Mouse (Mus musculus) thymus, postnatal 4 days (tissue): Measurements from ENCODE around the gene Ankrd55.
A peak's percentile ranks its signal among the peaks of the same experiment; 100 is the strongest.

ENCODE experiments used
- DNase-seq: peaks from one replicate; pipeline ENCODE4 v3.0.0; 2021

Gene Ankrd55

DNA sequence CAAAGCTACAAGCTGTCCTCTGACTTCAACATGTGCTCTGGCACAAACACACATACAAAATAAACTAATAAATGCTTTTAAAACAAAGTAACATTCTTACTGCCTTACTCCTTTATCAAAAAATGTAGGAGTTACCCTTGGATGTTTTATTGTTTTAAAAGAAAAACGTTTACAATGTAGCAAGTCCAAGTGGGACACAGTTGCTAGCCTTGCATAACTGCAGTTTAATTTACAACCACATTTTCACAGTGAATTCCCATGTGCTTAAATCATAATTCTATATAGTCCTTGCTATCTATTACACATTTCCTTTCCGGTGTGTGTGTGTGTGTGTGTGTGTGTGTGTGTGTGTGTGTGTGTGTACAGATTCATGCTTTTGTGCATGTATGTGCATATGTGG lies 57.3 kb downstream of the Ankrd55 start:
- no peak for DNase-seq

DNA sequence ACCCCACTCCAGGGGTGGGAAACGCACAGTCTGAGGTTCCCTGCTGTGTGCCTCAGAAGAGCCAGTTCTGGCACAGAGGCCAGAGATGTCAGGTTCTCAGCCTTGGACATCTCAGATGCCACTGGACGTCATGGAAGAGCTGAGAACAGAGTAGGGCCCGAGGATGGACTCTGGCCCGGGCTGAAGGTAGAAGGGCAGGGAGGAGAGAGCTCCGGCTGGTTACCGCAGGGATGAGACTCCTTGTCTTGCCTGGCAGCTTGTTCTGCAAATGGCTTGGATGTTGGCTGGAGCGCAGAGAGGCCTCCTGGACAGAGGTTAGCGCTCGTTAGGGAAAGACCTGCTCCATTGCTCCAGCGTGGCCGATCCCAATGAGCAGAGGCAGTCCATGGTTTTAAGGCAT lies 57.8 kb downstream of the Ankrd55 start:
- no peak for DNase-seq

DNA sequence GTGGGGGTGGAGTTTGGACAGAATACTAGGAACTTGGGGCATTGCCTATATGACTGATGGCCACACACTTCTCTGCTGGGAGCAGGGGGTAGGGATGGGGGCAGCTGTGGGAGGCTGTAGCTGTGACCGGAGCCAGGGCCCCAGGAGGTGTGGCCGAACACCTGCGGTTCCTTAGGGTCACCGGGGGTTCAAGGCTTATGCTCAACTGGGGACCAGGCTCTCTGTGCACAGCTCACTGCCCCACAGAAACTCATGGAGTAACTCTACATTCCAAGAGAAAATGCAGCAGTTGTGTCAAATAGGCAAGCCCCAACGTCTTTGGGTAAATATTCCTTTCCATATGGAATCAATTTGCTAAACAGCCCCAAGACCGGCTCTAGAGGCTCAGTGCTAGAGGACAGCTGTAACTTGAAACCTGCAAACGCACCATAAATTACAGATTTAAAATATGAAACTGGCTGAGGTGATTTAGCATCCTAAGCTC lies 58.5 kb downstream of the Ankrd55 start:
- DNase-seq, result no peak

DNA sequence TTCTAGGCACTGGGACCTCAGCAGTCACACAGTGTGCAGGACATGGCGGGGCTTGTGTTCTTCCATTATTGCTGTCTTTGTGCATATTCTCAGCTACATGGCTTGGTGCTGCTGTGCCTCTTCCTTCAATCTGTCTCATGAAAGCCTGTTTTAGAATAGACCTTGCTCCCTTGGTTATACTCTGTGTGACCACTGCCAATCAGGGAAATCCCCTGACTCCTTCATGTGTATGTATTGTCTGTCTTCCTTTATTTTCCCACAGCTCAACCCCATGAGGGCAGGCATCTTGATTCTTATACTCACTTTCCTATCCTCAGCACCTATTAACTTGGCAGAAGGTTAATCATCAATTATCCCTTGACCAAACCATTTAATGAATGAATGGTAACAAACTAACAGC lies 60.0 kb downstream of the Ankrd55 start:
- DNase-seq, result no peak

DNA sequence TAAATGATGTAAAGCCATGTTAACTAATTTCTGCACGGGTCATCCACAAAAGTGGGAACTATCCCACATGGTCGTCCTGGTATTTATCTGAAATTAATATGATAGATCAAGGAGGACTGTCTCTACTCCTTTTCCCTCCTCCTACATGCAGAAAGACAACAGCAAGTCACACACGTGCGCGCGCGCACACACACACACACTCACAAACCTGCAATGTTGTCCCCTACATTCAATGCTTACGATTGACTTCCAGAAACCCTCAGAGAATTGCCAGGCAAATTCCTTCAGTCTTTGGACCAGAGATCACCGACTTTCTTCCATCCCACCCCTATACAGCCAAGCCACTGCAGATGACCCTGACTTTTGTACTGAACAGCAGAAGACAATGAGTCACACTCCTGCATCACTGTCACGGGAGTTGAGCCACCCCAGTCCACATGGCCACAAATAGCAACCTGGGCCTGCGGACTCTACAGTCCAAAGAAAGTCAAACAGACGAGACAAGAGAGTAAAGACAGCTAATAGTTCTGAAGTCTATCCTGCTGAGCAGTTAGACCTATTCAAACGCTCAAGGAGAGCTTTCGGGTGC lies 60.7 kb downstream of the Ankrd55 start:
- no peak for DNase-seq

DNA sequence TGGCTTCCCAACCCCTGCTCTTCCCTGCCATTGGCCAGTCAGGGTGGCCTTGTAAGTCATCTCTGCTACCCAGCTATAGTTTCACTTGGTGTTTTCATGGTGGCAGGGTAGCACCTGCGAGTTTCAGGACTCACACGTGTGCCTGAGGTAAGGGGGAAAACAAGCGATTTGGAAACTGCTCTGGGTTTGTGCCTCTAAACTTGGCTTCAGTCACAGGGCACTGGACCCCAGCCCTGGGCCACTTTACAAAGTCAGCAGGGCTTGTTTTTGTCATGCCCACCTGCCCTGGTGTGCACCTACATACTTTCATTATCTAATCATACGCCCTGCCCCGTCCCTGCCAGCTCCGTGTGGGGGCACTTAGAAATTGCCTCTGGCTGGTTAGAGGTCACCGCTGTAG lies 61.2 kb downstream of the Ankrd55 start:
- no peak for DNase-seq

DNA sequence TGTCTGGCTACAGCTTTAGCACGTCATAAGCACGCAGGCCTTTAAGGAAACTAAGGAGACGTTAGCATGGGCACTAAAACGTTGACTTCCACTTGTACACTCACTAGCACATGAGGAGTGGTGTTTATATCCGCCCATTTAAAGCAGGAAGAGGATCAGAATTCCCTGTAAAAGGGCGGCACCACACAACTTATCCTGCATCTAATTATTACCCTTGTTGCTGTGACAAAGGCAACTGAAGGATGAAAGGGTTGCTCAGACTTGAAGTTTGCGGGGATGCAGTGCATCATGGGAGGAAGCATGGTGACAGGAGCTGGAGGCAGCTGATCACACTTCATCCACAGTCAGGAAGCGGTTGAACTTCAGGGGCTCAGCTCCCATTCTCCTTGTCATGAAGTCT lies 63.7 kb downstream of the Ankrd55 start:
- DNase-seq, result no peak

DNA sequence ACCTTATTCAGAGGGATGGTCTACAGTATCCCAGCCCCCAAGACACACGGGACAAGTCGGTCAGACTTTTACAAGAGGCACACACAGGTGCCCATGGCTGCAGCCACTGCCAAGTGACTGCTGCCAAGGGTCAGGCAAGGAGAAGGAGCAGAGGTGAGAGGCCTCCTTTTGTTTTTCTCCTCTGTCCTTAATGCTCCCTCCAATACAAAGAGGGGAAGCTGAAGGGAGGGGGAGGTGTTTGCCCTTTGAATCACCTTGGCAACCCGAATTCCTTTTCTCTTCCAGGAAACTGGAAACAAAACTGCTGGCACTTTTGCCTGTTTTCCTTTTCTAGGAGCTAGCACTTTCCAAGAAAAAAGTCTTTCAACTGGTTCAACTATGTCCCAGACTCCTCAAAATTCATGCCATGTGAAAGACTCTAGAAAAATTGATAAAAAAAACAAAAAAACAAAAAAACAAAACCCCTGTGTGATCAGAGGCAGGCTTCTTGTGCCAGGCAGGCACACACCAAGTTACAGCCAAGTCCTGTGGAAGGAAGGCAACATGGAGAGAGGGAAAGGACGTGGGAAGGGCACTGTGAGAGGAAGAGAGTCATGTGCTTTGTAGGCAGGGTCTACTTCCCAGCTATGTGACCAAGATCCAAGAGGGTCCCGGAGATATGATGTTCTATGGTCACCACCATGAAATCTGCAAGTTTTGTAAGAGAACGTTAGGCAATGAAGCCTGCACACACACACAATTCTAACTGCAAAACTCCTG lies 66.0 kb downstream of the Ankrd55 start:
- DNase-seq, result no peak

DNA sequence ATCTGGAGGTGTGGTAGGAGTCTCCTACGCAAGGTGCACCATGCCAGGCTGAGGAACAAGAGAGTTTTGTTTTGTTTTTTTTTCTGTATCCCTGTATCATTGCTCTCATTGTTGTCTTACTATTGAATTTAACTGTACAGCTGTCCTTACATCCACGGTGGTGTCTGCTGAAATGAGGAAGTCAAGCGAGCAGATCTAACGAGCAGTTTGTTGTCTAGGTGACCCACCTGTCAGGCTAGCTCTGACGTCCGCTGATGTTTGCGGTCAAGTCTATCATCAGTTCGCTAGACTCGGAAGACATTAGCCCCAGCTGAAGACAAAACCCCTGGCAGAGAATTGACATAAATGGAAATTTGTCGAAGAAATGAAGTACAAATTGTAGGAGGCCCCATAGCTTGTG lies 66.7 kb downstream of the Ankrd55 start:
- peak; percentile 23 for DNase-seq

DNA sequence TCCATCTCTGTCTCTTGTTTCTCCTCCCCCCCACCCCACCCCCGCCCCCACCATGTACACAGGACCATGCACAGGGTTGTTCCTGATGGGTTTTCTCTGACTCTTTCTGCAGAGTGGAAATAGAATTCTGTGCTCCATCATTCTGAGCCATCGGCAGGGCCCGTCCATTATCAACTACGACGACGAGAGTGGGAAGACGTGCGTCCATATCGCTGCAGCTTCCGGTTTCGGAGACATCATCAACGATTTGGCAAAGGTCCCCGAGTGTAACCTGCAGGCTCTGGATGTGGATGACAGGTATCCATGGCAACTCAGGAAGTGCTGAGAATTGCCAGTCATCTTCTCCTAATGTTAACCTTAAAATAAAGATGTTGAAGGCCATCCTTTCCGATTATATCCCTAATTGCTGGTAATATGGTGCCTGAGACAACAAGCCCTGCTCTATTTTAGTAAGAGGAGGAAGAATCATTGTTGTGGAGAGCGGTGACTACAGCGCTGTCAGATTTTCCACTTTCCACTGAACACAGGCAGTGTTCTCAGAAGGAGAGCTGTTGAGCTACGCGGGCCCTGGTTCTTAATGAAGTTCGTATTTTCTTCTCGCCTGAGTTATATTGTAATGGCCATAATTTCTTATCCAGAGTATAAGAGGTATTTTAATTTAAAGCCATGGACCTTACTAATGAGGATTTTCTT lies 67.7 kb downstream of the Ankrd55 start:
- no peak for DNase-seq

DNA sequence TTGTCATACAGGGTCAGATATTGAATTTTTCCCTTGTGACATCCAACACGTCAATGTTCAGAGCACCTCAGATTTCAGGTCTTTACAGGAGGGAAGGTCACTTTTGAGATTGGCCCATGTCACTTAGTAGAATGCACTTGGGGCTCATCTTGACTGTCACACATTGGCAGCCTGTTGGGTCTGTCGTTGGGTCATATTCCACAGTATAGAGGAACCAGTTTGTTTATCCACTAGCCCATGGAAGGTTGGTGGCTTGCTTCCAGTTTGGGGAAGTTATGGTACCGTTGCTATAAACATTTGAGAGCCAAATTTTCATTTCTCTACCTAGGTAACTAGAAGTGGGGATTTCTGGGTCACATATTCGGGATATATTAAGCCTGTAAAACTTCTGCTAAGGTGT lies 73.3 kb downstream of the Ankrd55 start:
- no peak for DNase-seq

DNA sequence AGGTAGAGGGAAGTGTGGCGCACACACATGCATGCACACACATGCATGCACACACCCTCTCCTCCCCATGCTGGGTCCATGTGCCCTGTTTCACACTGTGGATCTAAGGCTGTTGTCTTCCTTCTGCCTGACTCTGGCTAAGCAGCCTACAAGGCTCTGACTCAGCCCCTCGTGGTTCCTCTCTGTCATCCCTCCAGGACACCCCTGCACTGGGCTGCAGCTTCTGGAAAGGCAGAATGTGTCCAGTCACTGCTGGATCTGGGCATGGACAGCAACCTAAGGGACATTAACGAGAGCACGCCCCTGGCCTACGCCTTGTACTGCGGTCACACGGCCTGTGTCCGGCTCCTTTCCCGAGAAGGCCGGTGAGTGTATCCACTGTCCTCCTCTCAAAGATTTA lies 75.0 kb downstream of the Ankrd55 start:
- no peak for DNase-seq

DNA sequence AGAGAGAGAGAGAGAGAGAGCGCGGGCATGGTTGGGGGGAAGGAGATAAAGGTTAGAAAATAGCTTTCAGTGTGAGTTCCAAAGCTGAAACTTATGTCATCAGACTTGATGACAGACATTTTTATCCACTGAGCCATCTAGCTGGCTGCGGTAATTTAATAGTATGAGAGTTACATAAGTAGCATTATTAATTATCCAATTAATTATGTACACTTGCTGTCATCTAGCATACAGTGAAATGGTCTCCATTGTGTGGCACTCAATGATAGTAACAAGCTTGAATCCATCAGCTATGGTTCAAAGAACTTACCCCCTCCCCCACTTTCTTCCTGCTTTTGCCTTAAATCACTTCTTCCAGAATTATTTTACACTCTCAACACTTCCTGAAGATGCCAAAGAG lies 75.5 kb downstream of the Ankrd55 start:
- DNase-seq, result no peak

DNA sequence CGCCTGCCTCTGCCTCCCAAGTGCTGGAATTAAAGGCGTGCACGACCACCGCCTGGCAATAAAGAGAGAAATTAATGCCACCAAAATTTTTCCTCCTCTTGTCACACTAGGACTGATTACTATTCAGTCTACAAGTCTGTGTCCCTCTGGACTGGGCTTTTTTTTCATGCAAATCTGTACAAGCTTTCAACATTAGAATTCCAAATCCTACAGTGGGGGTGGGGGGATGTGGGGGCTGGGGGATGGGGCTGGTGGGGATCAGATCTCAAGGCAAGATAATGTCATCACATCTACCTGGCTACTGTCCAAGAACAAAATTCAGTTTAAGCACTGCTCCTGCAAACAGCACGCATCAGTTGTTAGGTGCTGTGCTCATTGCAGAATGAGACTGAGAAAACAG lies 76.4 kb downstream of the Ankrd55 start:
- no peak for DNase-seq

DNA sequence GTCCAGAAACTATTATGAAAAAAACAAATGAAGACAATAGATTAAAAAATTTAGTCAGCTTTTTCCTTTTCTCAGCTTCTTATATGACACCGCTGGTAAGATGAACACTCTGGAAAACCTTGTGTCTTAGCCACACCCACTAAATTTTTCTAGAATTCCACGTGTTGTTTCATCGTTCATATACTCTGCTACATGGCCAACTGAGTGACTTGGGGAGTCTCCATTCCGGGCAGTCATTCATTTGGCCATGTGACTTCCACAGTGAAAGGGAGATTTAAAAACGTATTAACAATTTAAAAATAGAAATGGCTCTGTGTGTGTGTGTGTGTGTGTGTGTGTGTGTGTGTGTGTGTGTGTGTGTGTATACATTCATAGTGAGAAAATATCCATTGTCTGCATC lies 77.1 kb downstream of the Ankrd55 start:
- DNase-seq, result no peak

DNA sequence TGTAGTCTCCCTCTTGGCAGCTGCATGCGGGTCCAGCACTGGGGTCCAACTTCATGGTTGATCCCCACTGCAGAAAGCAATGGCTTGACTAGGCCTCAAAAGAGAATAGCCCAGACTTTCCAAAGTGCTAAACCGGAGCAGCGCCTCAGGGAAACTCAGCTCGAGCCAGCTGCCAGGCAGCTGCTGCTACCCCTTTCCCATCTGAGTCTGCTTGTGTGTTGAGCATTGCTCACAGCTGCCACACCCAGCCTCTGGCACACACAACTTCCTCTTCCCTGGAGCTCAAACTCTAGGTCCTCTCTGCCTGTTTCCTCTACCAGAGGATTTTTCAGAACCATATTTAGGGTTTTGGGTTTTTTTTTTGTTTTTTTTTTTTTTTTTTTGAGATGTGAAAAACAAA lies 77.5 kb downstream of the Ankrd55 start:
- no peak for DNase-seq

DNA sequence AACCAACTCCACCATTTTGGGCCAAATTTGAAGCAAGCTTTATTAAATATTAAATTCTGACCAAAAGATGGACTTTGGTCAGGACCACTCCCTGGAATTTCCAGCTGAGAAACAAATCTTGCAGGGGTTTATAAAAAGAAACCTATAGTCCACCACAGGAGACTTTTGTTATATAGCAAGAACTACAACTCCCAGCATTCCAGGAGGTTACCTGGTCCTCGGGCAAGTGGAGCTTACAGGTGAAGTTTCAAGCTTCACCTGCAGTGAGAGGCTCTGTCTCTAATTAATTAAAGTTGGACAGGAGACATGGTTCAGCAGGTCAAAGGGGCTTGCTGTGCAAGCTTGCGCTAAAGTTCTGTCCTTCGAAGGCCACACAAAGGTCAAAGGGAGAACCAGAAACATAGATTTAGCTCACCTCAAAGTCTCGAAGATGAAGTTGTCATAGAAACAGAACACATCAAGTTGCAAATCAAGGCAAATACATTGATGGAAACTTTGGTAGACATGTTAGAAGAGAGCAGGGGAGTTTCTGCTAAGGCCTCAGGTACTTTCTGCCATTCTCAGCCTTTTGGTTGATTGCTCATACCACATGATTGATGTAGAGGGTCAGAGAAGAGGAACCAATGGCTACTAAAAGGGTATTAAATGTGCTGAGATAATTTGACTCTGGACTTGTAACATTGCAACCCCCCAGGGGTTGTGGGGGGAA lies 78.2 kb downstream of the Ankrd55 start:
- no peak for DNase-seq

DNA sequence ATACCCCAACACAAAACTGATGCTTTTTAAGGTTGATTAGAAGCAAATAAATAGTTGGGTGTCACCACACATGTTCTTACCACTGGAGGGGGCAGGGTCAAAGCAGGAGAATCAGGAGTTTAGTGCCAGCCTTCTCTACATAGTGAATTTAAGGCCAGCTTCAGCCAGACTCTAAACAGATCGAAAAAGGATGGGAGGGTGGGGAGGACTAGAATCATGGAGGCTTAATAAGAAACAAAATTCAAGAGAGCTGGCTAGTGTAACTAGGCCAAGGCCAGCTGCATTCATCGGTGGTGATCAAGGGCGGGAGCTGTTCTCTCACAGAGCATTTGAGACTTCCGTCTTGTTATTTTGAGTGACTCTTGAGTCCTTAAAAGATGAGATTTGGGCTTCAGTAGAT lies 83.5 kb downstream of the Ankrd55 start:
- no peak for DNase-seq

DNA sequence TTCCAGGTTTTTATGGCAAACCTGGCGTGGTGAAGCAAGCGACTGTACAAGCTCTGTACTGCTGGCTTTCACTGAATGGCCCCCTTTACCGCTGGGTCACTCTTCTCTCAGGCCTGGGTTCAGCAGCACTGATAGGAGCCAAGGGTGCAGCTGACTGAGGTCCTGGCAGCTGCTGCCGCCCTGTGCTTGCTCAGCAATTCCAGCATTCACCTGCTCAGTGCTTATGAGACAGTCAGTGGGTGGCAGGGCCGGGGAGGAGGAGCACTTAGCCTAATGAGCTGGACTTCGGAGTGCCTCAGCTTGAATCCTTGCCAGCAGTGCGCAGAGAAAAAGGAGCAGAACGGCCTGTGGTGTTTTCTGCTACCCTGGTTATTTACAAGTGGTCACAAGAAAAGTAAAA lies 87.5 kb downstream of the Ankrd55 start:
- DNase-seq, result no peak

DNA sequence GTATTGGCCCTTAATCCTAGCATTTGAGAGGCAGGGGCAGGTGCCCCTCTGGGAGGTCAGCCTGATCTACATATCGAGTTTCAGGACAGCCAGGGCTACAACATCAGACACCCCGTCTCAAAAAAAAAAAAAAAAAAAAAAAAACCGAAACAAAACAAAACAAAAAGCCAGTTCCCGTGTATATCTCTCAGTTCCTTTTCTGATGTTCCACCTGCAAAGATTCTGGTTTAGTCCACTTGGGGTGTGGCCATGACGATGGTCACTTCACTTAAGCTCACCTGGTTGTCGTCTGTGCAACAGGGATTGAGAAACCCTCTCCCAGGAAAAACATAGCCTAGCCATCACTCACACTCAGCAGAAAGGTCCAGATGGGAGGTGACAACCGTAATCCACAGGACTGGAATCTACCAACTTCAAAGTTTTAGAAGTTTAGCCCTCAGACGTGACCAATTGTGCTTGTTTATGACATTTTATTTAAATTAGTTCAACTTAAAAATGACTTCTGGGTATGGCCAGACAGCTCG lies 90.6 kb downstream of the Ankrd55 start:
- no peak for DNase-seq

DNA sequence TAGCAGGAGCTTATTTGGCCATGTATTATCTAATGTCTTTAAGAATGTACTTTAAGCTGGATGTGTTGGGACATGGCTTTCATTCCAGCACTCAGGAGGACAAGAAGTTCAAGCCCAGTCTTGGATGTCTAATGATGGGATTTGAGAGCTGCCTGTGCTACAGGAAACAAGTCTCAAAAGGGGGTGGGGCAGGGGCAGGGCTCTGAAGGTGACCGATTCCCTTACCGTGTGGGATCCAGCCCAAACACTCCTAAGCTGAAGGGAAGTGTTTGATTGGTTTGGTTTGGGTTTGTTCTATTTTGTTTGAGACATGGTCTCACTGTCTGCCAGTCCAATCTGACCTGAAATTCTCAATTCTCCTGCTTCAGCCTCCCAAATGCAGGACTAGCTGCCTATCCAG lies 93.2 kb downstream of the Ankrd55 start:
- no peak for DNase-seq

DNA sequence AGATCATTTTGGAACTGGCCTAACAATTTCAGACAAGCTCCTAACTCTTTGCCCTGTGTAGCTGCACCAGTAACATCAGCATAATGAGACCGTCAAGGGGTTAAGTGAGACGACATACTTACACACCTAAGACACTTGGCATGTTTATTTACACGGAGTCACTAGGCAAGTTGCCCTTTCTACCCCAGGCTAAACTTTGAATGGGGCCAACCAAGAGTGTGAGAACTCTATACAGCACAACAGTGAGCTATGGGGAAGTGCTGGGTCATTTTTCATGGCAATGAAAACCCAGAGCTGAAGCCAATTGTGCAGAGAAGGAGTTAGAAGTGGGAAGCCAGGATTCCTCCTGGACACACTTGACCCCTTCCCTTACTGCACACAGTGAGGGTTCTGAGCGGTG lies 94.2 kb downstream of the Ankrd55 start:
- no peak for DNase-seq

DNA sequence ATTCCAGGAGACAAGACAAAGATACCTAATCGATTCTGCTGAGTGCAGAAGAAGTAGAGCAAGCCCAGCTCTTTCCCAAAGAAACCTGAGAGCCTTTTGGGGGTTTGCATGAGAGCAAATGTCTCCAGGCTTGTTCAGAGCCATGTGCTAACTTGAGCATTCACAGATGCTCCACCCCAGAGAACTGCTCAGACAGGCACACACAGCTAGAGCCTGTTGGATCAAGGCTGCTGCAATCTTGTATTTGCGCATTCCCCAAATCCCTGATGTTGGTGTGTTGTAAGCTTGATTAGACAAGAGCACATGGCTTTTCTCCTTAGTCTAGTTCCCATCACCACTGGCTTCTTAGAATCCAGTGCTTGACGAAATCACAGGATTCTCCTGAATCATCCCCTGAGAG lies 94.7 kb downstream of the Ankrd55 start:
- DNase-seq, result no peak
